In the genomic region with DNA sequence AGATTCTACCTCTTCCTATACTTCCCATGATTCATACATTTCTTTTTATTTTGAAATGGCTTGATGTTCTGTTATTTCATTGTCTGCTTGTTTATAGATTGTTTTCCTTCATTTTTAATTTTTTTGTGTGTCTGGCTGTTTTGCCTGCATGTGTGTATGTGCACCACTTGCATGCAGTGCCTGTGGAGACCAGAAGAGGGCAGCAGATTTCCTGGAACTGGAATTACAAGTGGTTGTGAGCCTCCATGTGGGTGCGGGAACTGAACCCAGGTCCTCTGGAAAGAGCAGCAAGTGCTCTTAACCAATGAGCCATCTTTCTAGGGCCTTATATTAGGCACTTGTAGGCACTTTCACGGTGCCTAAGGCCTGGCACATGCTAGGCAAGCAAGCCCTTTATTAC, we compare ENCODE assay signal across 18 mouse cellular contexts.
DNase-seq lines count a peak whose midpoint lies in the region; ATAC-seq and TF ChIP-seq lines count a peak whose summit lies in the region.
"Had no signal": no experiment of that assay in that cellular context is flagged by ENCODE, and none has a peak within 500 bp of the region (broad histone marks: within the 10 kb centered on the region; RNA-seq: fewer than 3 reads in every experiment).

No protein-coding gene starts in this region.

- WGBS in intestine, postnatal 0 days, result 93% methylated on average over 2 of the region's 2 CpGs
- 98% methylated on average over 2 of the region's 2 CpGs for WGBS in intestine, embryonic 16.5 days
- 96% methylated on average over 2 of the region's 2 CpGs for WGBS in lung, adult 2 months
- 88% methylated on average over 2 of the region's 2 CpGs for WGBS in bone marrow, adult 2 months

- H3K27me3 ChIP-seq in intestine, postnatal 0 days (replicated peaks; ENCODE audit: control insufficient read depth, insufficient read depth, low read length), result no peaks in the 10 kb centered on the region
- H3K27me3 ChIP-seq in intestine, embryonic 16.5 days (replicated peaks; ENCODE audit: control insufficient read depth, insufficient read depth, low read length), result no peaks in the 10 kb centered on the region
- H3K27me3 ChIP-seq in MEL (ENCODE audit: control insufficient read depth in 1 of 2, insufficient read depth in 2 of 2, low read length in 2 of 2), result no peaks in the 10 kb centered on the region
- H3K27me3 ChIP-seq: forebrain, embryonic 15.5 days; intestine, embryonic 15.5 days had no signal

- no peaks in the 10 kb centered on the region for H3K4me1 ChIP-seq in intestine, postnatal 0 days (replicated peaks; ENCODE audit: control insufficient read depth, insufficient read depth, low read length)
- 0 out of 2 replicates have a peak, but pooled peaks cover 4% of the 10 kb centered on the region for H3K4me1 ChIP-seq in intestine, embryonic 16.5 days (ENCODE audit: control insufficient read depth, insufficient read depth, low read length)
- H3K4me1 ChIP-seq in lung, adult 2 months (ENCODE audit: control insufficient read depth, insufficient read depth, low read length), result no peaks in the 10 kb centered on the region
- no peaks in the 10 kb centered on the region for H3K4me1 ChIP-seq in MEL (ENCODE audit: control insufficient read depth in 1 of 2, insufficient read depth in 2 of 2, low read length in 2 of 2)
- no peaks in the 10 kb centered on the region for H3K4me1 ChIP-seq in bone marrow, adult 2 months (ENCODE audit: control insufficient read depth, insufficient read depth, low read length)
- H3K4me1 ChIP-seq: intestine, embryonic 15.5 days had no signal

- no peak for TF ChIP-seq POLR2A in lung, adult 2 months (IDR thresholded peaks at IDR 0.05; ENCODE audit: borderline replicate concordance, extremely low read depth, low read depth, low read length)
- no peak for TF ChIP-seq POLR2A in MEL (IDR thresholded peaks at IDR 0.05; ENCODE audit: control insufficient read depth in 1 of 2, insufficient read depth in 1 of 2, low read depth in 1 of 2, low read length in 2 of 2, poor library complexity in 1 of 2)
- no peak for TF ChIP-seq POLR2A in bone marrow, adult 2 months (IDR thresholded peaks at IDR 0.05; ENCODE audit: borderline replicate concordance, control insufficient read depth, low read depth, low read length)

- H3K36me3 ChIP-seq in intestine, postnatal 0 days (ENCODE audit: control insufficient read depth, insufficient read depth), result peaks cover 6% of the 10 kb centered on the region; the same call in 1 of the 2 replicates
- H3K36me3 ChIP-seq in intestine, embryonic 16.5 days (ENCODE audit: control insufficient read depth, insufficient read depth, low read length), result no peaks in the 10 kb centered on the region
- H3K36me3 ChIP-seq in MEL (ENCODE audit: control insufficient read depth in 1 of 2, insufficient read depth in 2 of 2, low read length in 2 of 2), result no peaks in the 10 kb centered on the region

- DNase-seq in lung, adult 2 months, result no peak
- no peak for DNase-seq in lung, postnatal 25 days (ENCODE audit: low spot score)
- peak; percentile 27 for DNase-seq in MEL (ENCODE audit: low read depth, low spot score)
- DNase-seq in spleen, postnatal 10 days (ENCODE audit: low spot score in 2 of 2), result no peak
- DNase-seq: cerebellum, postnatal 36 days; heart, adult 18-20 months; kidney, postnatal 25 days; layer of hippocampus, adult 9-11 months; lung, postnatal 36 days; right cerebral cortex, postnatal 14 days; thymus, postnatal 36 days had no signal

- H3K9ac ChIP-seq in intestine, postnatal 0 days (ENCODE audit: low read depth, low read length), result no peak overlapping the region
- no peak overlapping the region for H3K9ac ChIP-seq in intestine, embryonic 16.5 days (ENCODE audit: low read depth, low read length)
- no peak overlapping the region for H3K9ac ChIP-seq in MEL (ENCODE audit: control insufficient read depth, low read depth, low read length, poor library complexity, severe bottlenecking)
- H3K9ac ChIP-seq: forebrain, embryonic 15.5 days; intestine, embryonic 15.5 days had no signal

- ATAC-seq in intestine, postnatal 0 days, result no peak
- ATAC-seq in intestine, embryonic 16.5 days, result no peak
- ATAC-seq in CD4-positive, CD25-positive, alpha-beta regulatory T cell, adult 4 months, result no peak
- ATAC-seq: forebrain, embryonic 15.5 days; intestine, embryonic 15.5 days had no signal

- H3K79me2 ChIP-seq in MEL (ENCODE audit: control insufficient read depth, insufficient read depth, low read length, poor library complexity), result no peaks in the 10 kb centered on the region

- no peak; the same call in 1 of the 2 replicates for TF ChIP-seq RAD21 in MEL (IDR thresholded peaks at IDR 0.05; ENCODE audit: low read depth, low read length)

- no peaks in the 10 kb centered on the region for H3K9me3 ChIP-seq in intestine, postnatal 0 days (ENCODE audit: control insufficient read depth)
- H3K9me3 ChIP-seq in intestine, embryonic 16.5 days (ENCODE audit: control insufficient read depth, low read length), result no peaks in the 10 kb centered on the region
- H3K9me3 ChIP-seq in MEL (replicated peaks; ENCODE audit: insufficient read depth, low read length), result no peaks in the 10 kb centered on the region
- H3K9me3 ChIP-seq: intestine, embryonic 15.5 days had no signal

- TF ChIP-seq EP300 in MEL (IDR thresholded peaks at IDR 0.05; ENCODE audit: low read depth in 1 of 2, low read length in 2 of 2), result no peak

- H3K4me2 ChIP-seq in intestine, postnatal 0 days (replicated peaks; ENCODE audit: low read depth), result no peak overlapping the region
- H3K4me2 ChIP-seq in intestine, embryonic 16.5 days (ENCODE audit: low read depth, low read length), result no peak overlapping the region
- H3K4me2 ChIP-seq: forebrain, embryonic 15.5 days; intestine, embryonic 15.5 days had no signal

- peak; percentile 29; the same call in 1 of the 2 replicates for TF ChIP-seq CTCF in intestine, postnatal 0 days (IDR thresholded peaks at IDR 0.05; ENCODE audit: low read depth)
- TF ChIP-seq CTCF in lung, adult 2 months (IDR thresholded peaks at IDR 0.05; ENCODE audit: insufficient read depth, low read length), result peak; percentile 24; the same call in 1 of the 2 replicates
- TF ChIP-seq CTCF in MEL (IDR thresholded peaks at IDR 0.05 in 2 of 3, conservative IDR thresholded peaks at IDR 0.05 in 1 of 3; ENCODE audit: control insufficient read depth in 1 of 3, insufficient read depth in 1 of 3, low read depth in 2 of 3, low read length in 3 of 3, poor library complexity in 1 of 3, severe bottlenecking in 1 of 3), result peak; percentile 35 to 46 (median 39)
- TF ChIP-seq CTCF in bone marrow, adult 2 months (IDR thresholded peaks at IDR 0.05; ENCODE audit: control insufficient read depth, insufficient read depth, low read length), result peak; percentile 17; the same call in 1 of the 2 replicates

- H3K4me3 ChIP-seq in intestine, postnatal 0 days (ENCODE audit: low read depth, low read length), result no peak overlapping the region
- no peak overlapping the region for H3K4me3 ChIP-seq in intestine, embryonic 16.5 days (ENCODE audit: low read length)
- no peak overlapping the region for H3K4me3 ChIP-seq in lung, adult 2 months (replicated peaks; ENCODE audit: extremely low read depth, low read depth, low read length)
- H3K4me3 ChIP-seq in MEL (ENCODE audit: control insufficient read depth in 1 of 2, insufficient read depth in 1 of 2, low read depth in 2 of 2, low read length in 2 of 2), result no peak overlapping the region
- no peak overlapping the region for H3K4me3 ChIP-seq in bone marrow, adult 2 months (replicated peaks; ENCODE audit: control insufficient read depth, low read depth, low read length)
- H3K4me3 ChIP-seq: erythroblast, embryonic 14.5 days; forebrain, embryonic 15.5 days; intestine, embryonic 15.5 days had no signal

- no peak overlapping the region for H3K27ac ChIP-seq in intestine, postnatal 0 days (ENCODE audit: low read depth, low read length)
- no peak overlapping the region for H3K27ac ChIP-seq in intestine, embryonic 16.5 days (ENCODE audit: low read length)
- no peak overlapping the region for H3K27ac ChIP-seq in MEL (ENCODE audit: control insufficient read depth, low read depth, low read length)
- no peak overlapping the region for H3K27ac ChIP-seq in bone marrow, adult 2 months (ENCODE audit: control insufficient read depth, insufficient read depth, low read depth, low read length, poor library complexity)
- H3K27ac ChIP-seq: forebrain, embryonic 15.5 days; intestine, embryonic 15.5 days had no signal

TF ChIP-seq in MEL, 35 proteins besides CTCF, POLR2A, EP300 and RAD21:
- TF ChIP-seq SMC3 (IDR thresholded peaks at IDR 0.05; ENCODE audit: low read depth, low read length) (peak; percentile 11; the same call in 1 of the 2 replicates), BHLHE40 (IDR thresholded peaks at IDR 0.05; ENCODE audit: borderline replicate concordance, low read depth, low read length) (no peak)
TF ChIP-seq in MEL: peak in this region for 1.
